Mouse (Mus musculus) brain, embryonic 14.5 days (tissue): ENCODE data around the gene Cd180.

Experiments used
- CTCF ChIP-seq: fragments of 200-500 bp; IDR thresholded peaks from 2 replicates; pipeline ENCODE4 v1.5.1; 2012; ENCODE audit warnings: inconsistent platforms, mild to moderate bottlenecking, moderate library complexity, borderline replicate concordance; ENCODE audit not compliant: insufficient read depth, insufficient read length; ENCODE audit errors: extremely low read depth
- POLR2A ChIP-seq: fragments of 200-500 bp; IDR thresholded peaks from 2 replicates; pipeline ENCODE4 v1.6.1; 2012; ENCODE audit warnings: mild to moderate bottlenecking, inconsistent platforms, borderline replicate concordance; ENCODE audit not compliant: poor library complexity, insufficient read depth, insufficient read length, severe bottlenecking; ENCODE audit errors: extremely low read depth

- TF ChIP-seq CTCF (no peak), POLR2A (no peak)
These were observed 5.2 kb upstream of the Cd180 start for GRCm38 (mm10) chr13:102688121-102688520.
